Mouse (Mus musculus) stomach, postnatal 0 days (tissue): Measurements from ENCODE around the gene Mob3a. TPM values are rescaled to one million over a fixed set of nuclear protein-coding genes. Genes with fewer than 3 reads are reported as not detected.

Experiments
- ATAC-seq: fragments of 200-750 bp; cut with Nextera tagmentation; 2 replicates; pipeline ENCODE4 v1.8.0; 2017; ENCODE audit not compliant: low FRiP score, low TSS enrichment
- DNase-seq: peaks from one replicate; pipeline ENCODE4 v3.0.0-alpha.2; 2016; ENCODE audit warnings: low spot score
- H3K27ac ChIP-seq: fragments of 300-500 bp; sonication (generic); replicated peaks from 2 replicates; pipeline ENCODE4 v1.5.1; 2014; ENCODE audit warnings: mild to moderate bottlenecking, control low read depth
- H3K27me3 ChIP-seq: fragments of 300-500 bp; sonication (generic); 2 replicates; pipeline ENCODE4 v1.6.1; 2014; ENCODE audit warnings: low read length; ENCODE audit not compliant: control insufficient read depth, insufficient read depth
- H3K36me3 ChIP-seq: fragments of 300-500 bp; sonication (generic); 2 replicates; pipeline ENCODE4 v1.6.1; 2014; ENCODE audit warnings: low read length, mixed read lengths; ENCODE audit not compliant: control insufficient read depth, insufficient read depth
- H3K4me1 ChIP-seq: fragments of 300-500 bp; sonication (generic); replicated peaks from 2 replicates; pipeline ENCODE4 v1.6.1; 2014; ENCODE audit warnings: antibody characterized with exemption; ENCODE audit not compliant: control insufficient read depth, insufficient read depth
- H3K4me2 ChIP-seq: fragments of 300-500 bp; sonication (generic); replicated peaks from 2 replicates; pipeline ENCODE4 v1.6.1; 2014; ENCODE audit warnings: low read depth, mild to moderate bottlenecking, control low read depth, moderate library complexity
- H3K4me3 ChIP-seq: fragments of 300-500 bp; sonication (generic); 2 replicates; pipeline ENCODE4 v1.5.1; 2014; ENCODE audit warnings: low read depth, low read length, control low read depth
- H3K9ac ChIP-seq: fragments of 300-500 bp; sonication (generic); 2 replicates; pipeline ENCODE4 v1.6.1; 2014; ENCODE audit warnings: mild to moderate bottlenecking, low read length, control low read depth, mixed read lengths
- H3K9me3 ChIP-seq: fragments of 300-500 bp; sonication (generic); 2 replicates; pipeline ENCODE4 v1.6.1; 2016; ENCODE audit warnings: low read length; ENCODE audit not compliant: control insufficient read depth
- CTCF ChIP-seq: IDR thresholded peaks from 2 replicates; pipeline ENCODE4 v1.5.1; 2016; ENCODE audit warnings: antibody characterized with exemption, low read depth, mild to moderate bottlenecking, moderate library complexity
- EP300 ChIP-seq: optimal IDR thresholded peaks from 2 replicates; pipeline ENCODE3; 2016; ENCODE audit warnings: antibody characterized with exemption
- WGBS: fragments of 180-500 bp; shearing (Covaris S2); extraction: QIAGEN DNeasy Blood & Tissue Kit; methylation state at CpG from one replicate; pipeline ENCODE4 v1.1.7; 2014; 5-methylcytosine and 5-hydroxymethylcytosine counted together
- polyA plus RNA-seq: library from polyadenylated mRNA; unstranded; fragments of >200 nt; fragmentation: Nextera tagmentation; extraction: Ambion mirVana; gene quantifications from 2 replicates; pipeline ENCODE4 v1.2.1, GENCODE M21; 2015

The Mob3a gene
- polyA plus RNA-seq, 1 experiment from 2014 or later, result 23.9 TPM

GRCm38 (mm10) chr10:80661149-80661548 is 40.6 kb downstream of the Mob3a start:
- 31% methylated on average over 5 of the region's 5 CpGs for WGBS
- H3K9ac ChIP-seq, result no peak overlapping the region
- no peaks in the 10 kb centered on the region for H3K27me3 ChIP-seq
- H3K27ac ChIP-seq, result no peak overlapping the region
- DNase-seq (peak; percentile 71), ATAC-seq (no peak)
- H3K4me1 ChIP-seq, result peaks cover 6% of the 10 kb centered on the region; the same call in 1 of the 2 replicates
- H3K4me3 ChIP-seq, result no peak overlapping the region
- TF ChIP-seq EP300, result no peak
- TF ChIP-seq CTCF, result peak; percentile 80
- H3K36me3 ChIP-seq, result peaks cover 4% of the 10 kb centered on the region
- H3K4me2 ChIP-seq, result no peak overlapping the region
- H3K9me3 ChIP-seq, result no peaks in the 10 kb centered on the region

- Histone ChIP-seq H3K27me3 (no peaks in the 10 kb centered on the region), H3K4me3 (peak overlapping the region; percentile 20), H3K9ac (0 out of 2 replicates have a peak overlapping the region, but pooled peaks have one; percentile 32), H3K27ac (peak overlapping the region; percentile 53; the same call in 1 of the 2 replicates), H3K4me2 (peak overlapping the region; percentile 37), H3K9me3 (no peaks in the 10 kb centered on the region), H3K4me1 (peaks cover 8% of the 10 kb centered on the region; the same call in 1 of the 2 replicates), H3K36me3 (no peaks in the 10 kb centered on the region)
- TF ChIP-seq CTCF, result peak; percentile 84
- TF ChIP-seq EP300, result no peak
- 7% methylated on average over 10 of the region's 10 CpGs for WGBS
- ATAC-seq (no peak), DNase-seq (peak; percentile 69)
Measured at GRCm38 (mm10) chr10:80659213-80659612, 42.6 kb downstream of the Mob3a start.

- ATAC-seq, result no peak
- Histone ChIP-seq H3K27ac (peak overlapping the region; percentile 53; the same call in 1 of the 2 replicates), H3K4me2 (peak overlapping the region; percentile 37; the same call in 1 of the 2 replicates)
Measured at GRCm38 (mm10) chr10:80658841-80659202, 43.0 kb downstream of the Mob3a start.

GRCm38 (mm10) chr10:80658194-80658840 is 43.5 kb downstream of the Mob3a start:
- Histone ChIP-seq H3K36me3 (no peaks in the 10 kb centered on the region), H3K4me3 (no peak overlapping the region), H3K4me2 (no peak overlapping the region), H3K27me3 (no peaks in the 10 kb centered on the region), H3K9ac (no peak overlapping the region), H3K27ac (no peak overlapping the region), H3K4me1 (peaks cover 8% of the 10 kb centered on the region; the same call in 1 of the 2 replicates), H3K9me3 (no peaks in the 10 kb centered on the region)
- TF ChIP-seq EP300 (no peak), CTCF (no peak)
- 81% methylated on average over 14 of the region's 14 CpGs for WGBS
- DNase-seq, result no peak
- ATAC-seq, result no peak

More at GRCm38 (mm10) chr10:80658841-80659202, 43.0 kb downstream of the Mob3a start:
- peaks cover 8% of the 10 kb centered on the region; the same call in 1 of the 2 replicates for H3K4me1 ChIP-seq
- no peak for TF ChIP-seq CTCF
- TF ChIP-seq EP300, result no peak
- no peaks in the 10 kb centered on the region for H3K36me3 ChIP-seq
- H3K9ac ChIP-seq, result 0 out of 2 replicates have a peak overlapping the region, but pooled peaks have one; percentile 32
- no peaks in the 10 kb centered on the region for H3K9me3 ChIP-seq
- DNase-seq, result no peak
- H3K27me3 ChIP-seq, result no peaks in the 10 kb centered on the region
- 64% methylated on average over 4 of the region's 4 CpGs for WGBS
- no peak overlapping the region for H3K4me3 ChIP-seq

GRCm38 (mm10) chr10:80656863-80657623 is 44.7 kb downstream of the Mob3a start, which contains the start of gene Btbd2:
Btbd2 (minus strand) TSS chr10:80657071.
- Histone ChIP-seq H3K4me3 (peak within 1 kb of the TSS; percentile 88), H3K4me2 (peak within 1 kb of the TSS; percentile 98), H3K27ac (peak within 1 kb of the TSS; percentile 90), H3K4me1 (peaks cover 8% of the 10 kb centered on the region; the same call in 1 of the 2 replicates), H3K36me3 (no peaks in the 10 kb centered on the region), H3K9me3 (no peaks in the 10 kb centered on the region), H3K27me3 (no peaks in the 10 kb centered on the region), H3K9ac (peak within 1 kb of the TSS; percentile 93)
- TF ChIP-seq EP300, result no peak
- DNase-seq, result no peak
- WGBS, result 19% methylated on average over 15 of the region's 15 CpGs
- ATAC-seq, result peak; percentile 33
